20 mouse cellular contexts compared by ENCODE assay signal in genomic region chr11:96170711-96171379, GRCm38 (mm10). TPM values are rescaled to one million over a fixed set of nuclear protein-coding genes. Genes with fewer than 3 reads are reported as not detected.
"Had no signal": no experiment of that assay in that cellular context is flagged by ENCODE, and none has a peak within 500 bp of the region (broad histone marks: within the 10 kb centered on the region; RNA-seq: fewer than 3 reads in every experiment).

No protein-coding gene starts in this region.

- DNase-seq: kidney, postnatal 25 days; layer of hippocampus, postnatal 36 days; lung, adult 2 months; lung, postnatal 36 days; right cerebral cortex, postnatal 14 days; thymus, adult 2 months; thymus, postnatal 25 days had no signal

- H3K4me3 ChIP-seq: limb, embryonic 13.5 days; liver, embryonic 15.5 days; midbrain, embryonic 15.5 days; stomach, embryonic 15.5 days had no signal

- ATAC-seq: lung, postnatal 0 days; midbrain, embryonic 15.5 days had no signal

- H3K4me1 ChIP-seq: limb, embryonic 13.5 days; liver, embryonic 15.5 days; midbrain, embryonic 15.5 days; stomach, embryonic 15.5 days had no signal

- H3K9me3 ChIP-seq: limb, embryonic 13.5 days; liver, embryonic 15.5 days; midbrain, embryonic 15.5 days; stomach, embryonic 15.5 days had no signal

- H3K27ac ChIP-seq: limb, embryonic 13.5 days; liver, embryonic 15.5 days; midbrain, embryonic 15.5 days; stomach, embryonic 15.5 days had no signal

- H3K9ac ChIP-seq: limb, embryonic 13.5 days; liver, embryonic 15.5 days; midbrain, embryonic 15.5 days; stomach, embryonic 15.5 days had no signal

- H3K4me2 ChIP-seq: limb, embryonic 13.5 days; liver, embryonic 11.5 days; liver, embryonic 15.5 days; midbrain, embryonic 15.5 days; stomach, embryonic 15.5 days had no signal

- H3K36me3 ChIP-seq: limb, embryonic 13.5 days; liver, embryonic 15.5 days; midbrain, embryonic 15.5 days; stomach, embryonic 15.5 days had no signal

RNA-seq across cellular contexts. Expression of gene Hoxb13, which starts 23.3 kb away (rescaled TPM):
- total RNA-seq: layer of hippocampus, postnatal 36 days; left cerebral cortex, adult 8-10 months; left cerebral cortex, postnatal 25 days; megakaryocyte progenitor cell, adult 5-6 weeks; monocyte, adult 5-6 weeks had no signal
- polyA plus RNA-seq: kidney, embryonic 16.5 days; limb, embryonic 13.5 days; liver, embryonic 11.5 days; liver, embryonic 15.5 days; lung, adult 2 months; lung, postnatal 0 days; midbrain, embryonic 15.5 days; neural tube, embryonic 14.5 days; spleen, adult 2 months; stomach, embryonic 15.5 days had no signal

RNA-seq across cellular contexts. Expression of gene Ttll6, which starts 37.3 kb away (rescaled TPM):
- total RNA-seq: left cerebral cortex, postnatal 25 days; megakaryocyte progenitor cell, adult 5-6 weeks; monocyte, adult 5-6 weeks had no signal
- polyA plus RNA-seq: kidney, embryonic 16.5 days; limb, embryonic 13.5 days; liver, embryonic 11.5 days; liver, embryonic 15.5 days; spleen, adult 2 months had no signal

RNA-seq across cellular contexts. Expression of gene Calcoco2, which starts 59.1 kb away (rescaled TPM):
- total RNA-seq: layer of hippocampus, postnatal 36 days; left cerebral cortex, adult 8-10 months; left cerebral cortex, postnatal 25 days; megakaryocyte progenitor cell, adult 5-6 weeks; monocyte, adult 5-6 weeks had no signal
- polyA plus RNA-seq: kidney, embryonic 16.5 days; limb, embryonic 13.5 days; liver, embryonic 11.5 days; liver, embryonic 15.5 days; midbrain, embryonic 15.5 days; neural tube, embryonic 14.5 days; spleen, adult 2 months; thymus, adult 2 months had no signal
